Comparison of ENCODE assay signal across 17 mouse cellular contexts in the genomic region with DNA sequence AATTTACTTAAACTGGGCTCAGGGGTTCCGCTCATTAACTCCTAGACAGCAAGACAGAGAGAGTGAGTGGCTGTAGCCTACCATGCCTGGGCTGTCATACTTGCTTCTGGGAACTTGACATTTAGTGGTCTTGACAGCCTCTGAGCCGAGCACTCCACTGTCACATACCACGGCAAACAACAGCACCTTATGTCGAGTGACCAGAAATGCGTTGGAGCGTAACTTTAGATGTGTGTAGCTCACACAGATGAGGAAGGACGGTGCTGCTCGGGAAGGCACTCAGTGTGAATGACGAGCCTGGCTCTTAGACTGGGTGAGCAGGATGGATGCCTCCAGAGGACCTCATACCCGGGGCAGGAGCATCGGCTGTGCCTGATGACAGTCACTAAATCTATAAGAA.
DNase-seq lines count a peak whose midpoint lies in the region; ATAC-seq lines count a peak whose summit lies in the region.
"Had no signal": no experiment of that assay in that cellular context is flagged by ENCODE, and none has a peak within 500 bp of the region (broad histone marks: within the 10 kb centered on the region; RNA-seq: fewer than 3 reads in every experiment).

No protein-coding gene starts in this region.

- H3K4me3 ChIP-seq in midbrain, embryonic 11.5 days (ENCODE audit: low read depth, low read length): no peak overlapping the region
- H3K4me3 ChIP-seq in midbrain, embryonic 14.5 days (replicated peaks; ENCODE audit: low read depth, low read length): no peak overlapping the region
- no peak overlapping the region for H3K4me3 ChIP-seq in hindbrain, embryonic 15.5 days
- H3K4me3 ChIP-seq: forebrain, embryonic 13.5 days had no signal

- no peak overlapping the region for H3K4me2 ChIP-seq in midbrain, embryonic 11.5 days
- H3K4me2 ChIP-seq in midbrain, embryonic 14.5 days (ENCODE audit: low read length): no peak overlapping the region
- H3K4me2 ChIP-seq in hindbrain, embryonic 15.5 days: no peak overlapping the region
- H3K4me2 ChIP-seq: forebrain, embryonic 13.5 days; liver, embryonic 11.5 days had no signal

- 55% methylated on average over 11 of the region's 11 CpGs for WGBS in midbrain, embryonic 11.5 days
- 33% methylated on average over 11 of the region's 11 CpGs for WGBS in midbrain, embryonic 14.5 days
- 54% methylated on average over 11 of the region's 11 CpGs for WGBS in hindbrain, embryonic 15.5 days

- peak; percentile 48; the same call in 1 of the 2 replicates for ATAC-seq in midbrain, embryonic 11.5 days (ENCODE audit: low FRiP score)
- ATAC-seq in midbrain, embryonic 14.5 days (ENCODE audit: low FRiP score, low TSS enrichment): no peak; the same call in 1 of the 2 replicates
- ATAC-seq in hindbrain, embryonic 15.5 days (ENCODE audit: low FRiP score, low read depth): peak; percentile 76; the same call in 1 of the 2 replicates
- ATAC-seq: activated CD4-positive, CD25-positive, alpha-beta regulatory T cell, adult 4 months; forebrain, embryonic 13.5 days had no signal

- intact Hi-C loops in left cerebral cortex, postnatal 4 days (cut with DNase I): no loop called here

- no peaks in the 10 kb centered on the region for H3K4me1 ChIP-seq in midbrain, embryonic 11.5 days (ENCODE audit: control insufficient read depth, insufficient read depth, low read length)
- peaks cover 7% of the 10 kb centered on the region; the same call in 1 of the 2 replicates for H3K4me1 ChIP-seq in midbrain, embryonic 14.5 days (ENCODE audit: control insufficient read depth, insufficient read depth, low read length)
- peaks cover 24% of the 10 kb centered on the region for H3K4me1 ChIP-seq in hindbrain, embryonic 15.5 days (replicated peaks)

- H3K9me3 ChIP-seq in midbrain, embryonic 11.5 days (ENCODE audit: control insufficient read depth, low read length): no peaks in the 10 kb centered on the region
- H3K9me3 ChIP-seq in midbrain, embryonic 14.5 days (ENCODE audit: control insufficient read depth, low read length): no peaks in the 10 kb centered on the region
- H3K9me3 ChIP-seq in hindbrain, embryonic 15.5 days: no peaks in the 10 kb centered on the region
- H3K9me3 ChIP-seq: forebrain, embryonic 13.5 days had no signal

- peak; percentile 62 for DNase-seq in heart, adult 11 months
- DNase-seq in heart, postnatal 4 days: no peak
- DNase-seq in midbrain, embryonic 11.5 days (ENCODE audit: low spot score, missing footprints): no peak
- DNase-seq in midbrain, embryonic 14.5 days: no peak
- DNase-seq in retina, embryonic 14.5 days (ENCODE audit: low spot score): peak; percentile 89
- no peak for DNase-seq in left cerebral cortex, postnatal 4 days
- no peak for DNase-seq in urinary bladder, adult 2 months (ENCODE audit: low spot score)
- DNase-seq: adrenal gland, postnatal 25 days; cerebellum, adult 8-10 months; kidney, adult 11 months; lung, adult 2 months; right cerebral cortex, adult 18-20 months had no signal

- no peaks in the 10 kb centered on the region for H3K36me3 ChIP-seq in midbrain, embryonic 11.5 days (ENCODE audit: control insufficient read depth, insufficient read depth, low read length)
- peaks cover 13% of the 10 kb centered on the region; the same call in 1 of the 2 replicates for H3K36me3 ChIP-seq in midbrain, embryonic 14.5 days (ENCODE audit: control insufficient read depth, insufficient read depth, low read length)
- no peaks in the 10 kb centered on the region for H3K36me3 ChIP-seq in hindbrain, embryonic 15.5 days

- 0 out of 2 replicates have a peak overlapping the region, but pooled peaks have one; percentile 35 for H3K27ac ChIP-seq in midbrain, embryonic 11.5 days (ENCODE audit: low read depth, low read length)
- no peak overlapping the region for H3K27ac ChIP-seq in midbrain, embryonic 14.5 days (replicated peaks; ENCODE audit: low read depth, low read length)
- no peak overlapping the region; the same call in 1 of the 2 replicates for H3K27ac ChIP-seq in hindbrain, embryonic 15.5 days (replicated peaks)
- H3K27ac ChIP-seq: forebrain, embryonic 13.5 days; stomach, postnatal 0 days had no signal

- no peaks in the 10 kb centered on the region for H3K27me3 ChIP-seq in midbrain, embryonic 11.5 days (ENCODE audit: control insufficient read depth, insufficient read depth, low read length)
- H3K27me3 ChIP-seq in midbrain, embryonic 14.5 days (ENCODE audit: control insufficient read depth, insufficient read depth, low read length): no peaks in the 10 kb centered on the region
- no peaks in the 10 kb centered on the region for H3K27me3 ChIP-seq in hindbrain, embryonic 15.5 days
- H3K27me3 ChIP-seq: forebrain, embryonic 13.5 days had no signal

- H3K9ac ChIP-seq in midbrain, embryonic 11.5 days (ENCODE audit: low read length): no peak overlapping the region
- H3K9ac ChIP-seq in midbrain, embryonic 14.5 days (replicated peaks; ENCODE audit: low read length): no peak overlapping the region
- no peak overlapping the region for H3K9ac ChIP-seq in hindbrain, embryonic 15.5 days
- H3K9ac ChIP-seq: forebrain, embryonic 13.5 days had no signal

Comparison
In these comparisons a context has a peak if more than half of its experiments do, and no peak if none do; other contexts are left out.
1. DNase-seq: peak in heart, adult 11 months (single experiment) and retina, embryonic 14.5 days (single experiment); none in heart, postnatal 4 days (single experiment), midbrain, embryonic 11.5 days (single experiment), midbrain, embryonic 14.5 days (single experiment), left cerebral cortex, postnatal 4 days (single experiment) and urinary bladder, adult 2 months (single experiment).